Mouse (Mus musculus) testis, postnatal 10 days (tissue): Measurements from ENCODE around the gene Rpl9-ps1.

Experiments
- DNase-seq: peaks from one replicate; pipeline ENCODE4 v3.0.0; 2021; ENCODE audit warnings: low spot score

The Rpl9-ps1 gene

GRCm38 (mm10) chr11:83619037-83619436, 26.4 kb downstream of the Rpl9-ps1 start:
- no peak for DNase-seq

GRCm38 (mm10) chr11:83618238-83618637, 27.2 kb downstream of the Rpl9-ps1 start:
- DNase-seq: no peak

GRCm38 (mm10) chr11:83616586-83616985, 28.8 kb downstream of the Rpl9-ps1 start:
- no peak for DNase-seq

DNA sequence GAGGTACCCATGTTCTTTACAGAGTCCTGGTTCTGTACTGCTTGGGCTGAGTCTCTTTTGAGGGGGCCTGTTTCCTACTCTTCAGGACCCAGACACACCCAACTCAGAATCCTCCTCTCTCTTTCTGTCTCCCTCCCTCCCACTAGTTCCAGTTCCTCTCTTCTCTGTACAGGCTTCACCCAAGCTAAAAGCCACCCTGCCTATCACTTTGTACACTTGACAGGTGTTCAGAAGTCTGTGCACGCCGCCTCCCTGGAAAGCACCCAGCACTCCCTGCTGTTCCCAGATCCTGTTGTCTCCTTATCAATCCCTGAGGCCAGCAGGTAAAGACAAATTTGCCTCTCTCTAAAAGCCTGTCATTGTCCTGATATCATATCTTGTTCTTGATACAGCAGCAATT, 34.5 kb downstream of the Rpl9-ps1 start:
- DNase-seq: no peak

- no peak for DNase-seq
These were observed 39.0 kb downstream of the Rpl9-ps1 start for GRCm38 (mm10) chr11:83606396-83606795.

DNA sequence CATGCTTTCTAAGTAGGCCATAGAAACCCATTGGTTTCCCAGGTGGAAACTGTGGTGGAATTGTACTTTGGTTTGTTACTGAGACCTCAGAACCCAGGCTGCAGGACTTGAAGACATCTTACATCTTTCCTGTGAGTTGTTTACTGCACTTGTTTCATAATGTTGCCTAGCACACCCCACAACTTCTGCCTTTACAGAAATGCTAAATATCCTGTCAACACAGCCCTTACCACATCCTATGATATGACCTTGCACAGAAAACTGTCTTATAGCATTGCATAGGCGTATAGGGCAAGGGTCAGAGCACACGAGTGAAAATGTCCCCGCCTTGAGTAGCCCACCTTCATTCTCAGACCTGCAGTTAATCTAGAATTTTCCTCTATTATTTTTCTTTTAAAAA, 39.9 kb downstream of the Rpl9-ps1 start:
- no peak for DNase-seq

DNA sequence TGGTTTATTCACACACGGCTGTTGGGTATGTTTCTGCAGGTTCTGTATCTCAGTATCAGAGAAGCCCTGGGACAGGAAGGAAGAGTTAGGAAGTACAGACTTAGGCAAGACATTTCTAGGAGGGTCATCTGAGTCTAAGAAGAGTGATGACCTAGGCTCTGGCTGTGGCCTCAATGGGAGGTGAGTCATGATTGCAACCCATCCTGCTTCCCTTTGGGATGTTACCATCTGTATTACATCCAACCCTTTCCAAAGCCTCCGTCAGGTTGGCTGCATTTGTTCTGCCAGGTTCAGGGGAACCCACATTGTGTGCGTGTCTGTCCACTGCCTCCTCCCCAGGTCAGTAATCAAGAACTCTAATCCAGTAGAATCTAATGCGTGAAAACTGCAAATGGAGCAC, 40.7 kb downstream of the Rpl9-ps1 start:
- DNase-seq: no peak

DNA sequence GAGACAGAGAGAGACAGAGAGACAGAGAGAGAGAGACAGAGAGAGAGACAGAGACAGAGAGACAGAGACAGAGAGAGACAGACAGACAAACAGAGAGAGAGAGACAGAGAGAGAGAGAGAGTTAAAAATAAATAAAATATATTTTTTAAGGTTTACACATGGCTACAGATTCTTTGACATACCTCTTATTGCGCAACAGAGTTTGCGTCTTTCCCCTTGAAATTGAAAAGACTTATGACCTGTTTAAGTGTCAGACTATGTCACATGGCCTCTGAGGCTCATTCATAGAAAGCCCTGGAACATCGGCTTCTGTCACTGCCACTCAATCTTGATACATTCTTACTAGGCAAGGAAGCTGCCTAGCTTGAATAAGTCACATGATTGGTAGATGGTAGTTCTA, 42.0 kb downstream of the Rpl9-ps1 start:
- DNase-seq: no peak

DNA sequence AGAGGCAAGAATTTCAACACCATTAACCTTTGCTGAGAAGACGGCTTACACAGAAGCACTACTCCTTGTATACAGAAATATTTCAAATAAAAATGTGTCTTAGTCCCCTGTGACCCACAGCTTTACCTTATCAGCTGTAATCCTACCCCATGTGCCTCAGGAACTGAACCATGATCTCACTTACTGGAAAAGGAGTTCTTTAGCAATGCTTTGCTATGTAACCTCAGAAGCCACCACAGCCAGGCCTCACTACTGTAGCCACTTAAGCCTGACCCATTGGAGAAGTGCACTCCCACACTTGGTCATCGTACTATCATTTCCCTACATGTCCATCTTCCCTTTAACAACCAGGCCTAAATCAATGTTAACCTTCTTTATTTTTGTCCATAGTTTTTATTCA, 44.8 kb downstream of the Rpl9-ps1 start:
- no peak for DNase-seq

DNA sequence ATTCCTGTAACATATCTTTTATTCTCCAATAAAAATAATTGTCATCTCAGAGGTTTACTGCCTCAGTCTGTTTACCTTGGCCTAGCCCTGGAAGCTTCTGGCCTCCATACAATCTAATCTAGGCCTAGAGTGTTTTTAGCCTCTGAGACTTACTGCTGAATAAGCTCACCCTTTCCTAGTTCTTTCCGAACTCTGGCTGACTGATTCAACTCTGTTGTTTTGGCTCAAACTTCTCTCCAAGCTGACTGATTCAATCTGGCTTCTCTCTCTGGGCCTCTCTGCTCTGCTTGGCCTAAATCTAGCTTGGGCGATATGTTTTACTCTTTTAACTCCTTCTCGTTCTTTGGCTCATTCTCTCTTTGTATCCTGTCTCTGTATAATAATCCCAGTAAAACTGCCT, 46.4 kb downstream of the Rpl9-ps1 start:
- no peak for DNase-seq

GRCm38 (mm10) chr11:83598207-83598837, 47.1 kb downstream of the Rpl9-ps1 start:
- no peak for DNase-seq

DNA sequence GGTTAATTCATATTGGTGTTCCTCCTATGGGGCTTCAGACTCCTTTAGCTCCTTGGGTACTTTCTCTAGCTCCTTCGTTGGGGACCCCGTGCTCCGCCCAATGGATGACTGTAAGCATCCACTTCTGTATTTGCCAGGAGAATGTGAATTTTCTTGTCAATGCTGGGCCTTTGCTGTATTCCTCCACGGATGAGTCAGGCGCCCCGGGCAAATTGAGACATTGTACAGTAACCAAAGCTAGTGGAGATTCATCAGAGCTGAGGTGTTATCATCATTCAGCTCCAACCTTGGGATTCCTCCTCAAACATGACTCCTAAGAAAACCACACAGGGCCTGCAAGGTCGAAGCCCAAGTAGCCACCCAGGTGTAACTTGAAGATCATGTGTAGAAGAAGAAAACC, 47.6 kb downstream of the Rpl9-ps1 start:
- no peak for DNase-seq

DNA sequence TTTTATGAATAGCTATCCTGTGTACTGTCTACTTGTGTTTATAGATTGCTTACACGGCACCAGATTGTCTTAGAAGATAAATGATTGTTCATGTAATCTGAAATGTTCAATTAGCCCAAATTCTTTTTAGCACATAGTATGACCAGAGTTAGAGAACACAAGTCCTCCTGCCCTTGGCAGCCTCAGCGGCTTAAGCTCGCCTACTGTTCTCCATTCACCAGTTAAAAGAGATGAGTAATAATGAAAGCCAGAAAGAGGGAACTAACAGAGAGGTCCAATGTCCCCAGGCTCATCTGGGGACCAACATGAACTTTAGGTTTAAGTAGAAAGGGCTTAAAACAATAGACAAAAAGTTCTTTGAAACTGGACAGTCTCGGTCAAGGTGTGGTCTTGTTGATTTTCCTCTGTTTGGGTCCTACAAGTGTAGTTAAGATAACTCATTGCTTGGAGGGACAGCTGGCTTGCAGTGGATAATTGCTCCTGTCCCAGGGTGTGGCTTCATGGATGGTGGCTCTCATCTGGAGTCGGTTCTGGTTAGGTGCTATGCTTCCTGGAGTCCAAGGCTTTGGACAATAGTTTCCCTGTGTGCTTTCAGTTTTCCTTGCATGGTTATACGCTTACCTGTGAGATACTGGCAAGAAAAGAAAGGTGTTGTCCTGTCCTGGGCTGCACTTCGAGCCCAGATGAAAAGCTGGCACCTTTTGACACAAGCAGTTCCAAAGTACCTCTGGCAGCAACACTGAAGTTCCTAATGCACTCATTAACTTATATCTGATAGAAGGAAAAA, 49.6 kb downstream of the Rpl9-ps1 start:
- DNase-seq: no peak
